Mouse (Mus musculus) erythroblast, adult 5-6 weeks (primary cell): Measurements from ENCODE around the gene Htr1d. TPM values are rescaled to one million over a fixed set of nuclear protein-coding genes. Genes with fewer than 3 reads are reported as not detected.
A peak's percentile ranks its signal among the peaks of the same experiment; 100 is the strongest.

Experiments used
- ATAC-seq: replicated peaks from 2 replicates; pipeline ENCODE4 v1.8.0; 2016; ENCODE audit warnings: moderate number of reproducible peaks, mild to moderate bottlenecking, moderate TSS enrichment, inconsistent platforms; ENCODE audit not compliant: poor library complexity, low FRiP score, severe bottlenecking
- total RNA-seq, 2 experiments: library from RNA; stranded (forward) in 1 of 2; stranded (reverse) in 1 of 2; fragments of 150-400 nt in 1 of 2; fragments of 200-764, 138-1000 nt in 1 of 2; gene quantifications; 2 replicates each; pipeline versions ENCODE4 v1.2.3 to v1.2.4; 2015 to 2017; ENCODE audit warnings: low replicate concordance in 2 of 2

Htr1d gene
- total RNA-seq (2015; ENCODE audit: low replicate concordance) (not detected in 2 replicates), total RNA-seq (2017; ENCODE audit: low replicate concordance) (not detected in 2 replicates)

DNA sequence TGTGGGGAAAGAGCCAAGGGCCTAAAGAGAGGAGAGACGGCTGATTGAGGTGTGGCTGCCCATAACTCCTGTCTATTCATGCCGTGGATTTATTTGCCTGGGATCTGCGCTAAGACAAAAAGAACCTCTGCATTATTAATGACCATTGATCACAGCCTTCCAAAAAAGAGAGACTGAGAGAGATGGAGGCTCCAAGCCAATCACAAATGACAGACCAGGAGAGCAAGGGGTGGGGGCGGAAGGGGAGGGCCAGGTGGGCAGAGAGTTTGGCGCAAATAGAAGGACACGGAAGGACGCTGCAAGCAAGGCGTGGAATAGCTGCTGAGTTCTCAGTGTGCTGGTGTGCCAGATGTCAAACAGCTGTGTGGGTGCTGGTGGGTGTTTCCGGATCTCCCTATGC, at the start of gene Htr1d:
Gene Htr1d, plus strand, starts transcription at position 301 of the 400 bp plus-strand sequence.
- ATAC-seq: no peak

DNA sequence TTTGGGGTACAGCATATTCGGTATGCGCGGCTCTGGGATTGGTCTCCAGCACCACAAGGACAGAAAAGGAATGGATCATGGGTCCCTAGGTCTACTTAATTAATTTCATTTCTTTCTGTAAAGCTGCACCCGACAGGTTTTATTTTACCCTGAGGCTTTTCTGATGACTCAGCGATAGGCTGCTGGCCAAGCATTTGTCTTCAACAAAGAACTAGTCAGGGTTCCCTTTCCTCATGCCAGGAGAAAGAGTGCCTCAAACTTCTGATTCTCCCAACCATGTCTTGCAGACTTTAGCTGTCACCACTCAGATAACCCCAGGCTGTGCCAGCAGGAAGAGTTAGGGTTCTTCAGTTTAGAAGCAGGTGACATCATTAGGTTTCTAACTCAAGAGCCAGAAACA, 46.3 kb upstream of the Htr1d start:
- ATAC-seq: no peak

DNA sequence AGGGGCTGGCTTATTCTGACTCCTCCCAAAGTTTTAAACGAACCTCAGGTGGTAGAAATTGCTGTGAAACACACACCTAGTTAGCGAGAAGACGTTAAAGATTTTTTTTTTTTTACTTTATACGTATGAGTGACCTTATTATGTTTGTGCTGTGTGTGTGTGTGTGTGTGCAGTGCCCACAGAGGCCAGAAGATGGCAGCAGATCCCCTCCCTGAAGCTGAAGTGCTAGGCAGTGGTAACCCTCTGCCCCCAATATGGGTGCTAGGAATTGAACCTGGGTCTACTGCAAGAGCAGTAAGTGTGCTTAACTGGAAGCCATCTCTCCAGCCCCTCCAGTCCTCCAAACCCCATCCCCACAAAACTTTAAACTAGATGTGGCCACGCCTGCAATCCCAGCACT, 40.3 kb upstream of the Htr1d start:
- ATAC-seq: no peak

DNA sequence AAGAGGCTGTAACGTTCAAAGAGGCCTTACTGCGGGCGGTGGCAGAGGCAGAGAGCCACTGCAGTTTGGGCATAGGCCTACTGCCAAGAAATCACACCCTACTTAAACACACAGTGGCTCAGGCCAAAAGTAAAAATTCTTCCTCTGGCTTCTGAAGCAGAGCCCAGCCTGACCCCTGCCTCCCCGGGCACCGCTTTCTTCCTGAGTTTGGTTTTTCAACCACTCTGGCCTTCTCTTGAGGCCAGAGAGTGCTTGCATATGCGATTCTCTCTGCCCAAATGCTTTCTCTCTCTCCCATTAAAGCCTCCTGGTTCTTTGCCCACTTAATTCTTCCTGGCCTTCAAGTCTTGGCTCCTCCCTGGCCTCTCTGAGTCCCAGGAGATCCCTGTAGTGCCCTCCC, 39.5 kb upstream of the Htr1d start:
- no peak for ATAC-seq

- no peak for ATAC-seq
Observed at GRCm38 (mm10) chr4:136387261-136387660, 36.1 kb upstream of the Htr1d start.

- no peak for ATAC-seq
Observed at GRCm38 (mm10) chr4:136401806-136402205, 21.5 kb upstream of the Htr1d start.

DNA sequence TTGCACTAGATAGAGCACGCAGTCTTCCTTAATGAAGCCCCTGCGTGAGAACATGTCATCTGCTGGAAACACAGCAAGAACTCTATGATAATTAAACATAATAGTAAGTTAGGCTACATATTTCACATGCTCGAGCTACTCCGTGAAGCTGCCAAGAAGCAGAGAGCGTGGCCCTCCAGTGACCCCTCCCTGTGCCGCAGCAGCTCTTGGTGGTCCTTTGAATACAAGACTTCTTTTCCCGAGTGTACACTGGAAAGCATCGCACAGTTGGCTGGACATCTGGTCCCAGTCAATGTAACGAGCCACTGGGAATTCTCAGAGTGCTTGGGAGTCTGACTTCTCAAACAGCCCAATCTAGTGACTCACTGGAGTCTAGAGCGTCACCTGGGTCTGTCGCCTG, 15.5 kb upstream of the Htr1d start:
- no peak for ATAC-seq

GRCm38 (mm10) chr4:136411995-136412765, 11.1 kb upstream of the Htr1d start:
- ATAC-seq: no peak

DNA sequence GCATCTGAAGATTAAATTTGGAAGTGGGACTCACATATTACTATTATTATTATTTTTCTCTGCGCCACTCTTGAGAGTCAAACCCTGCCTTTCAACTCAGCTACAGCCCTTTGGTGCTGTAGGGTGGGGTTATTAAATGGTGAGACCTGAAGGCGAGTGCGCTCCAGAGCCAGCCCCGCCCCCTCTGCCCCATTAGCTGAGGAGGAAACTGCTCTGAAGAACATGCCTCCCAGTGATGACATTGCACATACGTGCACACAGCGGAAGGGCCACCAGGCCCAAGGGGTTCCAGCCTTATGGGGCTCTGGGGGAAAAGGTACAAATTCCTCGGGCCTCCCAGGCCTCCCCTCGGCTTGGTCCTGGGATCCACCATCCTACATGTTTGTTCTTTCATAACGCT, 7.8 kb upstream of the Htr1d start:
- ATAC-seq: no peak

- ATAC-seq: no peak
Observed at GRCm38 (mm10) chr4:136418962-136419361, 4.4 kb upstream of the Htr1d start.

DNA sequence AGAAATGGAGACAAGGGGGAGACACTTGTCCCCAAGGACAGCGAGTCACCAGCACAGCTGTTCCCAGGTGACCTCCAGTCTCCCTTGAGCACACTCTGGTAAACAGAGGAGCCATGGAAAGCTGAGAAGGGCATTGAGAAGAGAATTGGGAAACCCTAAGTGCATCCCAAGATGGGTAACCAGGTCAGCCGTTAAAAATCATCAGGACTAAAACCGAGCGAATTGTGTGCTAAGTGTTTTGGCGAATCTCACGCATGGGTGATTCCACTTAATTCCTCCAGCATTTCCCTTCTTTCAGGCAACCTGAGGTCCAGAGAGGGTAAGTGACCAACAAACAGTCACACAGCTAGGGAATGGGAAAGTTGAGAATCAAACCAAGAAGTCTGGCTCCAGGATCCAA, 3.9 kb upstream of the Htr1d start:
- no peak for ATAC-seq

DNA sequence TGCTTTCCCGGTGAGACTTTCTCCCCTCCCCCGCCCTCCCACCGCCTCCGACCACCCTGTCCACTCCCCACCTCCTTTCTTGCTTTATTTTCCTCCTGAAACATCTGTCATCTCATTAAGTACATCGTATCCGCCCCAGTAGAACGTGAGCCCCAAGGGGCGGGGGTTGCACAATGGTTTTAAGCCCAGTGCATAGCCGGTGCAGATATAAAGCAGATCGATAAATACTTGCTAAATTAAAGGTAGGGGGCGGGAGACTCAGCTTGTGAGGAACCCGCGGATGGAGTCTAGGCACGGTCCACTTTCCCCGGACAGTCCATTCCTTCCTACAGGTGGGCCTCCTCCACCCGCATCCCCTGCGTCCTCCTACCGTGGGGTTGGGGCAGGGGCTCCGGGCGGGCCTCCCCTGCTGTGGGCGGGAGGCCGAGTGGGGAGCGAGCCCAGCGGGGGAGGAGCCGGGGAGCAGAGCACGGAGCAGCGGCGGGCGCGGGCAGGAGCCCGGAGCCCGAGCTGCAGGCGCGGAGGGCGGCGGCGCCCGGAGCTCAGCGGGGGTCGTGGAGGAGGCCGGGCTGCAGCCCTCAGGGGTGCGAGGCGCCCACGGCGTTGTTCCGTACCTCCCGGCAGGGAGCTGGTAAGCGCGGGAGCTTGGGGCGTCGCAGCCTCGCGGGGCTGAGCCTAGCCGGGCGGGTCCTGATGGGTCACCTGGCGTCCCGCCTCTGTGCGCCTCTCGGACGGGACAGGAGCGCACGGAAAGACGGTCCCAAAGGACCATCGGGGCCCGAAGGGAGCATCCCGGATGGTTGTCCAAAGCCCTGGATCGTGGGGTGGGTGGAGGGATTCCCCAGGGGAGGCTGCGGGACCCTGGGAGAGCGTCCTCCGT, 1.0 kb downstream of the Htr1d start:
- 0 out of 2 replicates have a peak, but pooled peaks have one; percentile 32 for ATAC-seq

- ATAC-seq: peak; percentile 54; the same call in 1 of the 2 replicates
Observed at GRCm38 (mm10) chr4:136425000-136425288, 1.6 kb downstream of the Htr1d start.

DNA sequence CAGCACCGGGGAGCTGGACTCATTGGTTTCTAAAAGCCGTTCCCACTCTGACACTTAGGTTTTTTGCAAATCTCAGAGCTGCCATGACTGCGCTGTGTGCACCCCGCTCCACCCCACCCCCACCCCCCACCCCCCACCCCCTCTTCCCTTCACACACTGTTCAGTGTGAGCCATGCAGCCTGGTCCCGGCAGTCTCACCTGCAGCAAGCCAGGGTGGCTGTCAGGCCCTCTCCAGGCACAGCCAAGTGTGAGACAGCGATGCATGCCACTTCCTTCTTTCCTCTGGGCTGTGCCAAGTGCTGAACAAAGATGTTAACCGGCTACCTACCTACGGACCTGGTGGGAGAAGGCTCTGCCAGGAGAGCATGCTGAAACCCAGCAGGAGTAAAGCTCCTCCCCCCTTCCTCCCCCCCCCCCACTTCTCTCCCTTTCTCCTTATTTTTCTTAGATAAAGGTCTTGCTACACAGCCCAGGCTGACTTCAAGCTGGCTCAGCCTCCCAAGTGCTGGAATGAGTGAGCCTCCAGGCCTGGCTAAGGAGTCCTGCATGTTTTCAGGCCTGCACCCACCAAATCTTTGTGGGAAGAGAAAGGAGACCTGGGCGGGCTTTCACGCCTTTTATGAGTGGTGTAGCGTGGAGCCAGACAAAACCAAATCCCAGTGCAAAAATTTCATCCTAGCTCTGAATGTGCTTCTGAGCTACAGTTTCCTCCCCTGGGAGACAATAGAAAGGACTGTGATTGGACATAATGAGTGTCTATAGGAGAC, 7.5 kb downstream of the Htr1d start:
- no peak for ATAC-seq

GRCm38 (mm10) chr4:136431376-136431693, 8.0 kb downstream of the Htr1d start:
- ATAC-seq: no peak

GRCm38 (mm10) chr4:136434029-136434428, 10.7 kb downstream of the Htr1d start:
- no peak for ATAC-seq

DNA sequence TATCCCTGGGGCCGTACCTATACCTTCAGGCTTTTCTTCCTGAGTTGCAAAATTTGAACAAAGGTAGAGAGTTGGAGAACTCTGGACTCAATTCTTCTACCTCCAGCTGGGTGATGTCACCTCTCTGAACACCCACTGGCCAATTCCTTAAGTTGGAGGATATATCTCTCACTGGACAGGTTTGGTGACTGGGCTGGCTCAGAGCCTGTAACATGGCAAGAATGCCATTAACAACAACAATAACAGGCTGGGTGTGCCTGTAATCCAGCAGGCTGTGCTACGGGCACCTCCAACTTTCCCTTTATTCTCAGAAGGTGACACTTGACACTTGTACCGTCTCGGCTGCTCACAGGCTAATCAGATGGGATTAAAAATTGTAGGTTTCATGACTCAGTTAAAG, 15.8 kb downstream of the Htr1d start:
- ATAC-seq: no peak

DNA sequence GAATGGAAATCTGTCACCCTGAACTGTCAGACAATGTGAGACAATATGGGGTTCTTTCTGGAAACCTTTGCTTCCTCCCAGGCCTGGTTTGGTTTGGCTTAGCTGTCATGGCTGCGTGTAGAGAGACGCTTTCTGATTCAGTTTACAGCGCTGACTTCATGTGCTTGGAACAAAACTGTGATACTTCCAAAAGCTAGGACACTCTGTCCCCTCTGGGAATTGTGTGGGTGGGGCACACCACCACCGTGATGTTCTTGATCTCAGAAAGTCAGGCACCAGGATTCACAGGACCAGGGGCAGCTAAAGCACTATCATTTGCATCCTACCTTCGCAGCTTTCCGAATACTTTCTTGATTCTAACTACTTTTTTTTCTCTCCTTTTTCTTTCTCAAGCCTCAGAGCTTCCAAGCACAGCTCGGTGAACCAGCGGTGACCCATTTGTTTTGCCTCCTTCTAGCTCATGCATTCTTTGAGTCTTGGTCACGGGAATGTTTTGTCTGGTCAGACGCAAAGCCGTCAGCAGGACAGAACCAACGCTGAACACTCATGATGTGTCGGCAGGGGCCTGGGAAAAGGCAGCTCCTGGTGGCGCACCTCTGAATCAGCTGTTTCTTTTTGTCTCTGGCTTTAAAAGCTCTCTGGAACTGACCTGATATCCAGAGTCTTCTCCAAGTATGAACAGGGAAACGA, 18.2 kb downstream of the Htr1d start:
- no peak for ATAC-seq

DNA sequence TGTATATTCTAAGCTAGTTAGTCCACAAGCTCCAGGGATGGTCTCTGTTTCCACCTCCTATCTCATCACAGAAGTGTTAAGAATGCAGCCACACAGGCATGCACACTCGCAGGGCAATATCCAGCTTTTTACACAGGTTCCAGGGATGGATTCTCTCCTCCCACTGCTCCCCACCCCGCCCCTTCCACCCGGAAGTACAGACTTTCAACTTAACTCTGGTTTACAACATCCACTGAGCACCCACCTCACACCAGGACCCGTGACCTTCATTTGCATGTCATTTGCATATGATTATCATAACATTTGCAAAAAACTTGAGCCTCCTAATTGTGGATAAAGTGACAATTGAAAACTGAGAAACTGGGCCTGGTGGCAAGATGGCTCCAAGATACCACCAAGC, 21.2 kb downstream of the Htr1d start:
- ATAC-seq: no peak

DNA sequence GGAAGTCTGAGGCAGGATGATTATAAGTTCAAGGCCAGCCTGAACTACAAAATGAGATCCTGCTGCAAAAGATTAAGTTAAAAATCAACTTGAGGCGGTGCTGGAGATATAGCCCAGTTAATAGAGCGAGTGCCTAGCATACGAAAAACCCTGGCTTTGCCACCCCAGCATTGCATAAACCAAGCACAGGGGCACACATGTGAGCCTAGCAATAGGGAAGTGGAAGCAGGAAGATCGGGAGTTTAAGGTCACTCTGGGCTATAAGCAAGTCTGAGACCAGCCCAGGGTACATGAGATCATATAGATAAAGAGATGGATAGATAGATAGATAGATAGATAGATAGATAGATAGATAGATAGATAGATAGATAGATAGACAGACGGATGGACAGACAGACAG, 26.5 kb downstream of the Htr1d start:
- no peak for ATAC-seq
